Mouse (Mus musculus) MEL (cell line): ENCODE results near the gene Trim38. TPM values are rescaled to one million over a fixed set of nuclear protein-coding genes. Genes with fewer than 3 reads are reported as not detected.

Experiments used
- DNase-seq: peaks from one replicate; pipeline ENCODE4 v3.0.0; 2011; ENCODE audit warnings: low read depth, low spot score
- H3K27ac ChIP-seq: 2 replicates; pipeline ENCODE4 v1.5.1; 2012; ENCODE audit warnings: low read depth, mild to moderate bottlenecking, control low read depth, low read length, moderate library complexity; ENCODE audit not compliant: control insufficient read depth
- H3K27me3 ChIP-seq, 2 experiments: fragments of 150-350 bp in 1 of 2; sonication (generic) in 1 of 2; 2 replicates each; pipeline ENCODE4 v1.6.1; 2012; ENCODE audit warnings: low read length in 2 of 2, mild to moderate bottlenecking in 2 of 2, improper control_type of control experiment in 1 of 2, moderate library complexity in 1 of 2; ENCODE audit not compliant: insufficient read depth in 2 of 2, control insufficient read depth in 1 of 2
- H3K36me3 ChIP-seq, 2 experiments: 2 replicates each; pipeline ENCODE4 v1.6.1; 2012 to 2014; ENCODE audit warnings: low read length in 2 of 2, improper control_type of control experiment in 1 of 2, inconsistent platforms in 1 of 2, mild to moderate bottlenecking in 1 of 2; ENCODE audit not compliant: insufficient read depth in 2 of 2, control insufficient read depth in 1 of 2
- H3K4me1 ChIP-seq, 2 experiments: fragments of 150-350 bp in 1 of 2; sonication (generic) in 1 of 2; 2 replicates each; pipeline ENCODE4 v1.6.1; 2012; ENCODE audit warnings: low read length in 2 of 2, improper control_type of control experiment in 1 of 2, mild to moderate bottlenecking in 1 of 2; ENCODE audit not compliant: insufficient read depth in 2 of 2, control insufficient read depth in 1 of 2
- H3K4me3 ChIP-seq, 2 experiments: fragments of 150-350 bp in 1 of 2; sonication (generic) in 1 of 2; 2 replicates each; pipeline ENCODE4 v1.5.1; 2012; ENCODE audit warnings: low read depth in 2 of 2, low read length in 2 of 2, mild to moderate bottlenecking in 2 of 2, moderate library complexity in 2 of 2, control low read depth in 1 of 2, improper control_type of control experiment in 1 of 2; ENCODE audit not compliant: control insufficient read depth in 1 of 2, insufficient read depth in 1 of 2
- H3K79me2 ChIP-seq: 2 replicates; pipeline ENCODE4 v1.6.1; 2012; ENCODE audit warnings: mild to moderate bottlenecking, low read length, moderate library complexity; ENCODE audit not compliant: control insufficient read depth, poor library complexity, insufficient read depth
- H3K9ac ChIP-seq: 2 replicates; pipeline ENCODE4 v1.6.1; 2012; ENCODE audit warnings: low read depth, mild to moderate bottlenecking, control low read depth, low read length, moderate library complexity; ENCODE audit not compliant: control insufficient read depth, poor library complexity, severe bottlenecking
- H3K9me3 ChIP-seq: fragments of 150-350 bp; sonication (generic); replicated peaks from 2 replicates; pipeline ENCODE4 v1.6.1; 2012; ENCODE audit warnings: mild to moderate bottlenecking, low read length, improper control_type of control experiment, moderate library complexity; ENCODE audit not compliant: insufficient read depth
- CHD1 ChIP-seq: IDR thresholded peaks from 2 replicates; pipeline ENCODE4 v1.6.1; 2012; ENCODE audit warnings: low read depth, mild to moderate bottlenecking, inconsistent platforms, low read length, improper control_type of control experiment
- E2F4 ChIP-seq: IDR thresholded peaks from 2 replicates; pipeline ENCODE4 v1.6.1; 2011; ENCODE audit warnings: low read depth, low read length, improper control_type of control experiment, borderline replicate concordance
- EP300 ChIP-seq, 2 experiments: IDR thresholded peaks; 2 replicates each; pipeline ENCODE4 v1.6.1; 2011; ENCODE audit warnings: improper control_type of control experiment in 2 of 2, low read length in 2 of 2, low read depth in 1 of 2, mild to moderate bottlenecking in 1 of 2
- ETS1 ChIP-seq: IDR thresholded peaks from 2 replicates; pipeline ENCODE4 v1.6.1; 2012; ENCODE audit warnings: low read depth, mild to moderate bottlenecking, inconsistent platforms, low read length, improper control_type of control experiment, moderate library complexity
- GABPA ChIP-seq: IDR thresholded peaks from 2 replicates; pipeline ENCODE4 v1.6.1; 2012; ENCODE audit warnings: low read depth, mild to moderate bottlenecking, inconsistent platforms, low read length, improper control_type of control experiment, moderate library complexity
- GATA1 ChIP-seq: IDR thresholded peaks from 2 replicates; pipeline ENCODE4 v1.6.1; 2011; ENCODE audit warnings: low read depth, low read length, improper control_type of control experiment
- HCFC1 ChIP-seq: IDR thresholded peaks from 2 replicates; pipeline ENCODE4 v1.6.1; 2012; ENCODE audit warnings: low read depth, mild to moderate bottlenecking, inconsistent platforms, low read length, improper control_type of control experiment, moderate library complexity
- JUND ChIP-seq: IDR thresholded peaks from 2 replicates; pipeline ENCODE4 v1.6.1; 2011; ENCODE audit warnings: low read depth, mild to moderate bottlenecking, improper control_type of control experiment, low read length
- MEF2A ChIP-seq: IDR thresholded peaks from 2 replicates; pipeline ENCODE4 v1.6.1; 2014; ENCODE audit warnings: low read depth, mild to moderate bottlenecking, inconsistent platforms, low read length, improper control_type of control experiment; ENCODE audit not compliant: poor library complexity, insufficient replicate concordance, severe bottlenecking; ENCODE audit errors: extremely low read depth
- MYC ChIP-seq: IDR thresholded peaks from 2 replicates; pipeline ENCODE4 v1.6.1; 2011; ENCODE audit warnings: low read depth, mild to moderate bottlenecking, low read length, improper control_type of control experiment, moderate library complexity
- NELFE ChIP-seq: IDR thresholded peaks from 2 replicates; pipeline ENCODE4 v1.6.1; 2011; ENCODE audit warnings: low read depth, low read length, improper control_type of control experiment
- POLR2A ChIP-seq, 2 experiments: IDR thresholded peaks; 2 replicates each; pipeline ENCODE4 v1.6.1; 2011 to 2012; ENCODE audit warnings: low read length in 2 of 2, mild to moderate bottlenecking in 2 of 2, control low read depth in 1 of 2, improper control_type of control experiment in 1 of 2, low read depth in 1 of 2, moderate library complexity in 1 of 2; ENCODE audit not compliant: control insufficient read depth in 1 of 2, insufficient read depth in 1 of 2, poor library complexity in 1 of 2
- POLR2AphosphoS2 ChIP-seq: IDR thresholded peaks from 2 replicates; pipeline ENCODE4 v1.6.1; 2011; ENCODE audit warnings: low read length, improper control_type of control experiment
- RAD21 ChIP-seq: IDR thresholded peaks from 2 replicates; pipeline ENCODE4 v1.6.1; 2011; ENCODE audit warnings: mild to moderate bottlenecking, low read depth, low read length, improper control_type of control experiment
- SIN3A ChIP-seq: IDR thresholded peaks from 2 replicates; pipeline ENCODE4 v1.6.1; 2012; ENCODE audit warnings: low read length, improper control_type of control experiment, inconsistent platforms
- TCF12 ChIP-seq: IDR thresholded peaks from 2 replicates; pipeline ENCODE4 v1.6.1; 2014; ENCODE audit warnings: low read depth, mild to moderate bottlenecking, inconsistent platforms, low read length, improper control_type of control experiment, moderate library complexity
- USF1 ChIP-seq: IDR thresholded peaks from 2 replicates; pipeline ENCODE4 v1.6.1; 2014; ENCODE audit warnings: low read depth, mild to moderate bottlenecking, inconsistent platforms, low read length, improper control_type of control experiment, moderate library complexity
- ZC3H11A ChIP-seq: IDR thresholded peaks from 2 replicates; pipeline ENCODE4 v1.6.1; 2012; ENCODE audit warnings: low read depth, mild to moderate bottlenecking, inconsistent platforms, low read length, improper control_type of control experiment
- ZMIZ1 ChIP-seq: IDR thresholded peaks from 2 replicates; pipeline ENCODE4 v1.6.1; 2012; ENCODE audit warnings: low read depth, mild to moderate bottlenecking, inconsistent platforms, low read length, improper control_type of control experiment, moderate library complexity
- ZNF384 ChIP-seq: IDR thresholded peaks from 2 replicates; pipeline ENCODE4 v1.6.1; 2012; ENCODE audit warnings: low read depth, mild to moderate bottlenecking, inconsistent platforms, low read length, improper control_type of control experiment
- polyA plus RNA-seq, 2 experiments: library from polyadenylated mRNA; stranded (reverse) in 1 of 2; unstranded in 1 of 2; fragments of >175 nt in 1 of 2; fragments of >200 nt in 1 of 2; gene quantifications; 2 replicates each; pipeline versions ENCODE4 v1.2.1 to v1.2.4; 2012; ENCODE audit warnings: low replicate concordance in 2 of 2, low read depth in 1 of 2; ENCODE audit not compliant: insufficient read length in 2 of 2, insufficient read depth in 1 of 2, missing spikeins in 1 of 2
- total RNA-seq: library from RNA; depleted of rRNA; stranded (reverse); fragments of 300-350 nt; gene quantifications from 2 replicates; pipeline ENCODE4 v1.2.3, GENCODE M21; 2012

The Trim38 gene
- total and polyA plus RNA-seq, 3 experiments, result not detected

DNA sequence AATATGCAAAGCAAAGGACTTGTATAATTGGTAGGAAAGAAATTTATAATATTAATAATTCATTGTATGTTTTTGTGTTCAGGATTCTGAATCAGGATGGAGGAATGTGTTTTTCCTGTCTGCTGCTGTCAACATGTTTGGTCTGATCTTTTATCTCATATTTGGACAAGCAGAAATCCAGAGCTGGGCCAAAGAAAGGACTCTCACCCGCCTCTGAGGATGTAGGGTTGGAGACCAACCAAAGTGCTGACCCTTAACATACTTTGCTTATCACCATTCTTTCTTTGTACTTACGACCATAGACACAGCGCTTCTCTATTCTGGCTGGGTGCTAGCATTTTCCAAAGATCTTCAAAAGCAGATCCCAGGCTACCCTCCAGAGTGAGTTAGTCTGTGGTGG is 52.5 kb downstream of the Trim38 start:
- Histone ChIP-seq H3K4me3 (no peak overlapping the region), H3K4me1 (no peaks in the 10 kb centered on the region), H3K27me3 (peaks cover 12% of the 10 kb centered on the region in 2 experiments), H3K79me2 (no peaks in the 10 kb centered on the region), H3K9me3 (no peaks in the 10 kb centered on the region), H3K27ac (no peak overlapping the region), H3K36me3 (no peaks in the 10 kb centered on the region), H3K9ac (no peak overlapping the region)
- TF ChIP-seq GABPA (no peak), ZMIZ1 (no peak), POLR2A (IDR thresholded peaks at IDR 0.05; ENCODE audit: control insufficient read depth in 1 of 2, insufficient read depth in 1 of 2, low read depth in 1 of 2, low read length in 2 of 2, poor library complexity in 1 of 2) (no peak), JUND (no peak), NELFE (no peak), TCF12 (no peak), POLR2AphosphoS2 (no peak), ETS1 (no peak), USF1 (no peak), SIN3A (no peak), CHD1 (no peak), ZNF384 (no peak)
- DNase-seq, result no peak

DNA sequence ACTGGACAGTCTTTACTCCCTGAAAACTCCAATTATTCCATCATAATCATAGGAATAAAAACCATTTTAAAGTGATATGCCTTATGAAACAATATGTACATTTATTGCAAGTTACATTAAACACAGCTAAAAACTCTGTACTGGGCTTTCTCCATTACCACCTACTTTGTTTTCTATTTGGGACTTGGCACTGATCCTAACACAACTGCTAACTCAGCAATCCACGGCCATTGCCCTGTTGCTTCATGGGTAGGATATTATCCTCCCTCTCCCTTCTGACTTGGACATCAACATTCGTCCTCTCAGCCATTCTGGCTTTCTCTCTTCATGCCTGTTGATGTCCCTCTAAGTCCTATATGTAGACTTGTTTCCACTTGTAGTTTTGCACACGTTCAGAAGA is 56.9 kb downstream of the Trim38 start:
- Histone ChIP-seq H3K27me3 (peaks cover 12 to 14% of the 10 kb centered on the region in 2 experiments), H3K4me1 (no peaks in the 10 kb centered on the region), H3K9me3 (no peaks in the 10 kb centered on the region), H3K36me3 (no peaks in the 10 kb centered on the region), H3K79me2 (no peaks in the 10 kb centered on the region), H3K4me3 (no peak overlapping the region), H3K9ac (no peak overlapping the region), H3K27ac (no peak overlapping the region)
- no peak for TF ChIP-seq RAD21
- TF ChIP-seq GATA1, result no peak
- no peak for TF ChIP-seq MEF2A
- no peak for TF ChIP-seq E2F4
- no peak for TF ChIP-seq EP300 (IDR thresholded peaks at IDR 0.05; ENCODE audit: low read depth in 1 of 2, low read length in 2 of 2)
- no peak for TF ChIP-seq MYC
- TF ChIP-seq ZMIZ1, result no peak
- no peak for TF ChIP-seq POLR2AphosphoS2
- TF ChIP-seq ZC3H11A, result no peak
- no peak for TF ChIP-seq HCFC1
- DNase-seq, result no peak
